Mouse (Mus musculus) mammary gland, adult 2 months (tissue): Measurements from ENCODE around the gene Gm5128. TPM values are rescaled to one million over a fixed set of nuclear protein-coding genes. Genes with fewer than 3 reads are reported as not detected.

Source experiments
- polyA plus RNA-seq: library from polyadenylated mRNA; depleted of rRNA; stranded (reverse); fragments of >200 nt; gene quantifications from 2 replicates; pipeline ENCODE4 v1.2.3, GENCODE M21; 2012; ENCODE audit warnings: low replicate concordance; rRNA removed

Gene Gm5128
- polyA plus RNA-seq: not detected in 2 replicates

DNA sequence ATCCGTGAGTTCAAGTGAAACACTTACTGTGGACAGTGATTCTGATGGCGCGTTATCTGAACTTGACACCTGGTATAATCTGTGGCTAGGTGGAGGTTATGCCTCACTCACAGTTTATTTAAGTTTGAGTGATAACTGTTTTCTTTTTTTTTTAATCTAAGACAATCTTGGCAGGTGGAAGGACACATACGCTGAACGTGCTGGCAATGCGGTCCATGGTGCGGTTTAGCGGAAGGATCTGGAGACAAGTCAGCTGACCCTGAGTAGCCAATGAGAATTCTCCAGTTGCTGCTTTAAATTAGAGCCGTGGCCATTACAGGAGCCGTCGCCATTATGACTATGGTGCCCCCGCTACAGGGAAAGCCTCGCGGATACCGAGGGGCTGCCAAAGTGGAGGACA is at the start of gene Gm5128:
TSS of gene Gm5128 (plus strand) at position 301 of the 400 bp plus-strand sequence.

Other genes with a start within 250 kb of the Gm5128 start
- gene Gm15023, start 195.7 kb upstream of the Gm5128 start, polyA plus RNA-seq: not detected in 2 replicates
- not detected in 2 replicates for gene Tceal6, start 162.6 kb upstream of the Gm5128 start, polyA plus RNA-seq
- not detected in 2 replicates for gene Pramel3, start 71.0 kb upstream of the Gm5128 start, polyA plus RNA-seq
- not detected in 2 replicates for gene Gm7903, start 60.6 kb downstream of the Gm5128 start, polyA plus RNA-seq
- not detected in 2 replicates for gene AV320801, start 121.3 kb downstream of the Gm5128 start, polyA plus RNA-seq
- gene Nxf7, start 225.5 kb downstream of the Gm5128 start, polyA plus RNA-seq: 0.75 and 1.7 TPM in 2 replicates